Mouse (Mus musculus) neural tube, embryonic 12.5 days (tissue): Measurements from ENCODE around the gene Tbc1d1. TPM values are rescaled to one million over a fixed set of nuclear protein-coding genes. Genes with fewer than 3 reads are reported as not detected.

Source experiments
- ATAC-seq: fragments of 200-750 bp; cut with Nextera tagmentation; 2 replicates; pipeline ENCODE4 v1.8.0; 2017; ENCODE audit warnings: low read depth, mild to moderate bottlenecking, moderate TSS enrichment, moderate library complexity; ENCODE audit not compliant: low FRiP score
- H3K27ac ChIP-seq: fragments of 300-500 bp; sonication (generic); 2 replicates; pipeline ENCODE4 v1.5.1; 2016
- H3K27me3 ChIP-seq: fragments of 300-500 bp; sonication (generic); replicated peaks from 2 replicates; pipeline ENCODE4 v1.6.1; 2016; ENCODE audit warnings: mild to moderate bottlenecking
- H3K36me3 ChIP-seq: fragments of 300-500 bp; sonication (generic); 2 replicates; pipeline ENCODE4 v1.6.1; 2016; ENCODE audit warnings: mild to moderate bottlenecking
- H3K4me1 ChIP-seq: fragments of 300-500 bp; sonication (generic); 2 replicates; pipeline ENCODE4 v1.6.1; 2016
- H3K4me2 ChIP-seq: fragments of 300-500 bp; sonication (generic); replicated peaks from 2 replicates; pipeline ENCODE4 v1.6.1; 2016; ENCODE audit warnings: mild to moderate bottlenecking
- H3K4me3 ChIP-seq: fragments of 300-500 bp; sonication (generic); 2 replicates; pipeline ENCODE4 v1.5.1; 2016
- H3K9ac ChIP-seq: fragments of 300-500 bp; sonication (generic); 2 replicates; pipeline ENCODE4 v1.6.1; 2016; ENCODE audit warnings: mild to moderate bottlenecking
- H3K9me3 ChIP-seq: fragments of 300-500 bp; sonication (generic); 2 replicates; pipeline ENCODE4 v1.6.1; 2016; ENCODE audit warnings: mild to moderate bottlenecking
- WGBS: fragments of 180-500 bp; shearing (Covaris S2); methylation state at CpG from one replicate; pipeline ENCODE4 v1.1.7; 2016; 5-methylcytosine and 5-hydroxymethylcytosine counted together
- polyA plus RNA-seq: library from polyadenylated mRNA; unstranded; fragments of >200 nt; fragmentation: Nextera tagmentation; extraction: Ambion mirVana; gene quantifications from 2 replicates; pipeline ENCODE4 v1.2.1, GENCODE M21; 2016

Tbc1d1 gene
- polyA plus RNA-seq, 1 experiment from 2014 or later = 23.7 TPM

DNA sequence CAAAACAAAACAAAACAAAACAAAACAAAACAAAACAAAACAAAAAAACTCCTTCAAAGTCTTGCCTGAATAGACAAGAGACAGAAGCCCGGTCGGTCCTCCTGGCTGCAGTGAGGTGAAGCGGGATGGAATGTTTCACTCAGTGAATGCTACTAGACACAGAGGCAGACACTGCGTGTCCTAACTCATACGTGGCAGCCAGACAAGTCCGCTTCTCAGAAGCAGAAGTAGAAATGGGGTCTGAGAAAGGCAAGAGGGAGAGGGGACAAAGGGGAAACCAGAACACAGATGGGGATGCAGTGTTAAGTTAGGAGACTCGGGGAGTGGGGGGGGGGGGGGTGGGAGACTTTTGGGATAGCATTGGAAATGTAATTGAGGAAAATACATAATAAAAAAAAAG is 220.4 kb downstream of the Tbc1d1 start:
- no peak for ATAC-seq

DNA sequence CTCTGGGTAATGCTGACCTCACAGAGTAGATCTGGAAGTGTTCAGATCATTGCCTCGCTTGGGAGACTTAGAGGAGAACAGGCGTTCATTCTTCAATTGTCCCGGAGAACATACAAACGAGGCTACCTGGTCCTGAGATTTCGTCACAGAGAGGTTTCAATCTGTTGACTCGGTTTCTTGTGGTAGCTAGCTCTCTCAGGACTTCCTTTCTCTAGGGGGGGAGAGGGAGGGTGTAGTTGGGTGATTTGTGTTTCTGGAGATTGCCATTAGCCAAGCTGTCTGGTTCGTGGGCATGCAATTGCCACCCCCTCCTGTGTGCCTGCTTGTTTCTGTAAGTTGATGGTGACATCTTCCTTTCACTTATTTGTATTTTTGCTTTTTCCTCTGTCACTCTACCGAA is 221.6 kb downstream of the Tbc1d1 start:
- Histone ChIP-seq H3K9ac (no peak overlapping the region), H3K4me1 (peaks cover 10% of the 10 kb centered on the region), H3K4me2 (no peak overlapping the region), H3K27me3 (no peaks in the 10 kb centered on the region), H3K9me3 (no peaks in the 10 kb centered on the region), H3K4me3 (no peak overlapping the region), H3K36me3 (no peaks in the 10 kb centered on the region), H3K27ac (no peak overlapping the region)
- 82% methylated on average over 8 of the region's 8 CpGs for WGBS
- ATAC-seq = no peak

More for the DNA sequence above, 220.4 kb downstream of the Tbc1d1 start:
- no peak overlapping the region for H3K9ac ChIP-seq
- no peak overlapping the region for H3K4me2 ChIP-seq
- no peak overlapping the region for H3K27ac ChIP-seq
- H3K4me1 ChIP-seq = peaks cover 10% of the 10 kb centered on the region
- H3K9me3 ChIP-seq = no peaks in the 10 kb centered on the region
- H3K4me3 ChIP-seq = no peak overlapping the region
- H3K27me3 ChIP-seq = no peaks in the 10 kb centered on the region
- no peaks in the 10 kb centered on the region for H3K36me3 ChIP-seq
- 67% methylated on average over 7 of the region's 7 CpGs for WGBS

DNA sequence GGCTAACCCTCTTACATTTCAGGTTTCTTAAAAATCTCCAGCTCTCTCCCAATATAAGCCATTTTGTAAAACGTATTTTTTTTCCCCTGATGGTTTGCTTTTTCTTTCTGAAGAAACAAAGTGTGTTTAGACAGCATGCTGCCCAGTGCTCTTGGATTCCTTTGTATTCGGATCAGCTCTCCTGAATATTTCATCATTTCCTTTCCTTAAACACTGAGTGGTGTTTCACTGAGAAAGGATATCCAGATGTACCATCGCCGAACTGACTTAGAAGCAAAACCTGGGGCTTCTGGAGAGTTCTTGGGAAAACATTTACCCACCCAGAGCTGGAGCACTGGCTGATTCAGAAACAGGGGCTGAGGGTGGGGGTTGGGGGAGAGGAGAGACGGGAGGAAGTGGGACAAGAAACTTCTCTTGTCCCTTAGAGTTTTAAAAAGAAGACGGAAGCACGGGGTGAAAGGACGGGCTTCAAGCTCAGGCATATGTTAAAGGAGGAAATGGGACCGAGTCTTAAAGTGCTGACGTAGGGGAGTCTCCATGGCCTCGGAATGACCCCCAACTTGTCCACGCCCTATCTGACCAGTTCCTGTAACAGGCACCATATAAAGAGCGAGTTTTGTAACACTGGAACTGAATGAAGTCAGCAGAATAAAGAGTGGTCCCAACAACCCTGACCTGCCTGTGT is 222.6 kb downstream of the Tbc1d1 start:
- no peak overlapping the region for H3K4me2 ChIP-seq
- H3K4me1 ChIP-seq = peaks cover 10% of the 10 kb centered on the region
- no peaks in the 10 kb centered on the region for H3K36me3 ChIP-seq
- WGBS = 56% methylated on average over 13 of the region's 13 CpGs
- no peaks in the 10 kb centered on the region for H3K9me3 ChIP-seq
- H3K9ac ChIP-seq = no peak overlapping the region
- ATAC-seq = no peak
- no peaks in the 10 kb centered on the region for H3K27me3 ChIP-seq
- H3K4me3 ChIP-seq = no peak overlapping the region
- H3K27ac ChIP-seq = no peak overlapping the region

DNA sequence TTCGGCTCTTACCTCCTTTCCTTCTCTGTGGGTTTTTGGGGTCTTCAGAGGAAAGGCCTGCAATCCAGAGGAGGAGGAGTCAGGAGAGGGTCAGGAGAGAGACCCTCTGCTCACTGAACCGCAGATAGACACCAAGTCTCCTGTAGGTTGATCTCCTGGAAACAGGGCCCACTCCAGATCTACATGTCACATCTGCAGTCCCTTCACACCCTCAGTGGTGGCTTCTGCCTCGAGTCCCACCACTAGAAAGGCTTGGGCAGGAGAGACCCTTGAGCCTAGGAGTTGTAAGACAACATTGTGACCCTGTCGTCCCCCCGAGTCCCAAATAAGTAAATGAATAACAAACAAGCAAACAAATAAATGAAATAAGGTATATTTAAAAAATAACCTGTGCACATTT is 223.7 kb downstream of the Tbc1d1 start:
- H3K4me3 ChIP-seq = no peak overlapping the region
- H3K9ac ChIP-seq = no peak overlapping the region
- no peak for ATAC-seq
- no peaks in the 10 kb centered on the region for H3K27me3 ChIP-seq
- H3K4me2 ChIP-seq = no peak overlapping the region
- no peak overlapping the region for H3K27ac ChIP-seq
- no peaks in the 10 kb centered on the region for H3K9me3 ChIP-seq
- H3K4me1 ChIP-seq = peaks cover 10% of the 10 kb centered on the region
- H3K36me3 ChIP-seq = no peaks in the 10 kb centered on the region
- 86% methylated on average over 5 of the region's 5 CpGs for WGBS

DNA sequence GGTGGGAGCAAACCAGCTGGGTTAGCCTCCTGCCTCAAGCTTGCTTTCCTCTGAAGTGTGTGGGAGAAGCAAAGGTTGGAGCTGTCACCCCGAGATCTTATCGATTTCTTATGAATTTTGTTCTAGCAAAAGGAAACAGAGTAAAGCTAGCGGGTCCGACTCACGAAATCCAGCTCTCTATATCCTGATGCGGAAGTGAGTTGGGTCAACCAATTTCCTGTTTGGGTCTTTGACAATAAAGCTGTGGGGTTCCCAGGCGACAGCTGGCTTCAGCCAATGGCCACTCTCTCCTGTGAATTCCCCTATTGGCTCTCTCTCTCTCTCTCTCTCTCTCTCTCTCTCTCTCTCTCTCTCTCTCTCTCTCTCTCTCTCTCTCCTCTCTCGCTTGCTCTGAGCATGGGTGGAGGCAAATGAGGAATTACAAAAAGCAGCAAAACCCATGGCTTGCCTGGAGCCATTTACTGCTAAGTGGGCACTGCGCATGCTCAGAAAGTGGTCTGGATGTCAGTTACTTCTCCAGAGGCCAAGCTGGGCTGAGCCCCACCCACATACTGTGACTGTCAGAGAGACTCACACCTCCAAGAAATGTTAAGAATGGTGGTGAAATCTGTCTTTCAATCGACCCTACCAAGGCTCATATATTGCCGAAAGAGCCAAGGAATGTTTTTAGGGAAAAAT is 224.7 kb downstream of the Tbc1d1 start:
- ATAC-seq = peak; percentile 45; the same call in 1 of the 2 replicates
- H3K9ac ChIP-seq = no peak overlapping the region
- WGBS = 58% methylated on average over 11 of the region's 11 CpGs
- no peak overlapping the region for H3K4me3 ChIP-seq
- H3K4me1 ChIP-seq = peaks cover 10% of the 10 kb centered on the region
- H3K27me3 ChIP-seq = no peaks in the 10 kb centered on the region
- H3K9me3 ChIP-seq = no peaks in the 10 kb centered on the region
- H3K4me2 ChIP-seq = no peak overlapping the region
- no peaks in the 10 kb centered on the region for H3K36me3 ChIP-seq
- H3K27ac ChIP-seq = no peak overlapping the region

DNA sequence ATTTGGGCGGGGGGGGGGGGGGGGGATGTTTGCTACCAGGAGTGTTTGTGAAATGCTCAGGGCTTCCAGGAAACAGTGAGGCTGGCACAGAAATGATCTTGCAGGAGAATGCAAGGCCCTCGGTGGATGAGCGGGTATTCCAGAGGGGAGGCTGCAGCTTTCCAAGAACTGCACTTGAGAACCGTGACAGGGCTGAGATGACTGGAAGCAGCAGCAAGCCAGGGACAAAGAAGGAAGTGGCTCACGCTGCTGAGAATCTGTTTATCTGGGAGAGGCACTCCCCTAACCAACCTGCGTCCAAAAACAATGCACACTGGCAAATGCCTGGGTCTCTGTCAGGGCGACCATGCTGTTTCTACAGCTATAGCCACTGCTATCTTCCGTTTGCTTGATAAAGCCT is 225.4 kb downstream of the Tbc1d1 start:
- Histone ChIP-seq H3K9me3 (no peaks in the 10 kb centered on the region), H3K27me3 (no peaks in the 10 kb centered on the region), H3K4me3 (no peak overlapping the region), H3K4me2 (no peak overlapping the region), H3K36me3 (no peaks in the 10 kb centered on the region), H3K9ac (no peak overlapping the region), H3K4me1 (peaks cover 10% of the 10 kb centered on the region), H3K27ac (no peak overlapping the region)
- 39% methylated on average over 8 of the region's 8 CpGs for WGBS
- ATAC-seq = no peak

DNA sequence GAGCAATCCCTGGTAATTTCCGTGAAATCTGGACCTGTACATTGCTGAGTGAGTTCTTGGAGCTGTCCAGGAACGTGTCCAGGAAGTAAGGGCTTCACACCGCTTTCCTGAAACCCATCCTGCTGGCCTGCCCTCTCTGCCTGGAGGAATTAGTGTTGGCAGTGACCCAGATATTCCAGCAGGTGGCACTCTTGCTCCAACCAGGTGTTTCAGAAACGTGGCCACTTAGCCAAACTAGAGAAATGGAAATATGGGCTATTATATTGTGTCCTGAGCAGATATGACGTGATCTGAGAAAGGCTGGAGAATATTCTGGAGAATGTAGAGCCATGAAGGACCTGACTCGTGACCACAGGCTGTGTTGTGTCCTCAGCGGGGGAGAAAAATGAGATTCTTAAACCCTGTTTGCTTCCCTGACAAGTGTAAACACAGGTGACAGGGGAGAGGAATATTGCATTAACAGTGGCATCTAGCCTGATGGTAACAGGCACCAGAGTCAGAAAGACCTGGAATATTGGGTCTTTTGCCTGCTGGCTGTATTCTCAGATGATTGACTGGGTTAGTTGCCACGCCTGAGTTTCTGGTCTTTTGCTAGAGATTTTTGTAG is 226.4 kb downstream of the Tbc1d1 start:
- no peak overlapping the region for H3K9ac ChIP-seq
- no peaks in the 10 kb centered on the region for H3K9me3 ChIP-seq
- H3K4me2 ChIP-seq = no peak overlapping the region
- H3K4me1 ChIP-seq = peaks cover 10% of the 10 kb centered on the region
- H3K27ac ChIP-seq = no peak overlapping the region
- no peaks in the 10 kb centered on the region for H3K36me3 ChIP-seq
- peak; percentile 28; the same call in 1 of the 2 replicates for ATAC-seq
- H3K27me3 ChIP-seq = no peaks in the 10 kb centered on the region
- WGBS = 24% methylated on average over 8 of the region's 8 CpGs
- no peak overlapping the region for H3K4me3 ChIP-seq

DNA sequence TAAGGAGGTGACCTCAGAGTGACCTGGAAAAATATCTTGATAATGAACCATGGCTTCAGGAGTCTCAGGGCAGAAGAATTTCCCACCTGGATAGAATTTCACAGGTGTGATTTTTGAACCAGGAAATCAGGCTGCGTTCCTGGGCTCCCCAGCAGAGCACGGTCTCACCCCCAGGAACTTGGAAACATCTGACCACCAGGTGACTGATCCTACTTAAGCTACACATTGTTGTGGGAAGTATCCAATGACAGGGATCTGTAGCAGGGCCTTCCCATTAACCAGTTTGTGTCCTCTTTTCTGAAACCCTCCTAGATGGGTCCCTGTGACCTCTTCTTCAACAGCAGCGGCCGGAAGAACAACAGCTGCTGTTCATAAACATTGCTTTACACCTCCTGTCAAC is 227.1 kb downstream of the Tbc1d1 start:
- H3K9me3 ChIP-seq = no peaks in the 10 kb centered on the region
- H3K4me3 ChIP-seq = no peak overlapping the region
- no peak overlapping the region for H3K4me2 ChIP-seq
- no peak overlapping the region for H3K9ac ChIP-seq
- WGBS = 73% methylated on average over 4 of the region's 4 CpGs
- no peaks in the 10 kb centered on the region for H3K36me3 ChIP-seq
- no peak for ATAC-seq
- H3K27me3 ChIP-seq = no peaks in the 10 kb centered on the region
- H3K4me1 ChIP-seq = peaks cover 6% of the 10 kb centered on the region; the same call in 1 of the 2 replicates
- no peak overlapping the region for H3K27ac ChIP-seq

DNA sequence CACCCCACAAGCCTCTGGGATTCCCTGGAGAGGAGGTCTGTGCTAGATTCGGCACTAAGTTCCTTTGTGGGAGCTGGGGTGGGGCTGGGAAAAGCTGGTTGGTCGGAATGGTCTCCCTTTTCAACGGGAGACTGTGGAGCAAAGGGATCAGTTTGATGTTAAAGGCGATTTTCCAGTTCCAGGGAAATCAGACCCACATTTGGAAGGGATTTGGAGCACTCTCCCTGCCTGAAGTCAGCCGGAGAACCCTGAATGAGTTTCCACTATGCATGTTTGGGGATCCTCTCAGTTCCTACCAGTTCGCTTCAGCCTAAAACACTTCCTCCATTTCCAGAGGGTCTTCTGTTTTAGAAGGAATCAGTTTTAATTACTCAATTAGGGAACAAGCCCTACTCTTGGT is 228.4 kb downstream of the Tbc1d1 start:
- Histone ChIP-seq H3K9me3 (no peaks in the 10 kb centered on the region), H3K4me2 (no peak overlapping the region), H3K27ac (no peak overlapping the region), H3K4me3 (no peak overlapping the region), H3K9ac (no peak overlapping the region), H3K4me1 (peaks cover 15% of the 10 kb centered on the region), H3K27me3 (0 out of 2 replicates have a peak, but pooled peaks cover 3% of the 10 kb centered on the region), H3K36me3 (no peaks in the 10 kb centered on the region)
- WGBS = 76% methylated on average over 6 of the region's 6 CpGs
- ATAC-seq = no peak

DNA sequence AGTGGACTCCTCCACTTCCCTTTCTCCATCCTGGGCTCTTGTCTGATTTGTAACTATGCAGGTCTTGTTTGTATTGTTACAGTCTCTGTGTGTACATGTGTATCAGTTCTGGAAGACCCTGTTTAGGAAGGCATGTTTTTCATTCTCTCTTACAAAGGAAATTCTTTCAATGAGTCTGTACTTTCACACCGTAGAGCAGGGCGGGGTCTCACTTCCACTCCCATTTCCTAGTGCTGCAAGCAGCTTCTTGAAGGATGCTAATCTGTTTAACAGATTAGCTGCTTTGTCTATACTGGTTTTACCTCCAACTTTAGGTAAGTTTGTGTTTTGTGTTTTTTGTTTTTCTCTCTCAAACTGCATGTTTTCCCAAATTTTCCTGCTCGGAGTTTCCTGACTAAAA is 230.9 kb downstream of the Tbc1d1 start:
- ATAC-seq = no peak
- WGBS = 85% methylated on average over 3 of the region's 3 CpGs
- no peak overlapping the region for H3K9ac ChIP-seq

DNA sequence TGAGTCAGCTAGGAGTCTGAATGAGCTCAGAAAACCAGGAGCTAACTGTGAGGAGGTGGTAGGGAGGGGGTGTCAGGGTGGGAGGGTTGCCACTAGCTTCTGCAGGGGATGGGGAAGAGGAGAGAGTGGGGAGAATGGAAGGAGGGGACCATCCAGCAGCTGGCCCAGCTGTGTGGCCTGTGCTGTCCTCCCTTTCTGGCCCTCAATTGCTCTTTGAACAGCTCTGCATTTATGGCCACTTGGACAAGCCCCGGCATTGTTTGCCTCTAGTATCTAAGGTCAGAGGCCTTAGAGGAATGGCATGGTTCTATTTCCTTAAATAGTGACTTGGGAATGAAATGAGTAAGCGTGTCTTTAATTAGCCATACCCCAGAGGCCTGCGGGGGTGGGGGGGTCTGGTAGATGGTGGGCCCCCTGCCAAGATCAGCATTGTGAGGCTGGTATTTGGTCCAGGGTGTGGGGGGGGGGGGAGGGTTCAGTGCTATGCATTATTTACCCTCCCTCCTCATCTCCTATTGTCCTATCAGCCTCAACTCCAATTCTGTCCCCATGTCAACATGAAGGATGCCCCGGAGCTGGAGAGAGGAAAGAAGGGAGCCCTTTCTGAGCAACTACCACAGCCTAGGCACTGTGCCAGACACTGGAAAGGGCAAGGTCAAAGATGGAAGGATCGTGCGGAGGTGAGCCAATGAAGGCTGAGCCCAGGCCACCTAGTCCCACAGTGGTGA is 233.3 kb downstream of the Tbc1d1 start:
- ATAC-seq = peak; percentile 73
- WGBS = 5% methylated on average over 6 of the region's 6 CpGs
- Histone ChIP-seq H3K9ac (no peak overlapping the region), H3K4me2 (0 out of 2 replicates have a peak overlapping the region, but pooled peaks have one; percentile 16), H3K27ac (no peak overlapping the region), H3K27me3 (0 out of 2 replicates have a peak, but pooled peaks cover 8% of the 10 kb centered on the region), H3K4me1 (peaks cover 16% of the 10 kb centered on the region), H3K9me3 (no peaks in the 10 kb centered on the region), H3K4me3 (no peak overlapping the region), H3K36me3 (no peaks in the 10 kb centered on the region)

More for the DNA sequence above, 230.9 kb downstream of the Tbc1d1 start:
- Histone ChIP-seq H3K4me3 (no peak overlapping the region), H3K9me3 (no peaks in the 10 kb centered on the region), H3K4me1 (peaks cover 16% of the 10 kb centered on the region), H3K4me2 (no peak overlapping the region), H3K27ac (no peak overlapping the region), H3K27me3 (0 out of 2 replicates have a peak, but pooled peaks cover 3% of the 10 kb centered on the region), H3K36me3 (no peaks in the 10 kb centered on the region)

DNA sequence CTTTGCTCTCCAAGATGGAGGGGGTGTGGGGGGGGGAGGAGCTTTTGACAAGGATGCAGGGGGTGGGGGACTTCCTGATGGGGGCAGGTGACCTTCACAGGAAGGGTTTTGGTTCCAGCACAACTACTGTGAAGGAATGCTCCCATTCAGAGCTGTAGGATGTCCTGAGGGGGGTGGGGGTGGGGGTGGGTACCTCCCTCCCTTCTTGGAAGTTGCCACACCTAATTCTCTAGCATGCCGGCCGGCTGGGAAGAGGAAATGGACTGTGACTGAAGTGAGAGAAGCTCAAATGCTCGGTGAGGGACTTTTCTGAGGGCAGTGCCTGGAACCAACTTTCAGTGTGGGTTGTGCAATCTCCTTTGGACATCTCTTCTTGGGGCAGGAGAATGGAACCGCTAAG is 235.2 kb downstream of the Tbc1d1 start:
- no peaks in the 10 kb centered on the region for H3K36me3 ChIP-seq
- peaks cover 16% of the 10 kb centered on the region for H3K4me1 ChIP-seq
- no peak for ATAC-seq
- 59% methylated on average over 4 of the region's 4 CpGs for WGBS
- H3K27me3 ChIP-seq = 0 out of 2 replicates have a peak, but pooled peaks cover 8% of the 10 kb centered on the region
- H3K4me3 ChIP-seq = no peak overlapping the region
- H3K4me2 ChIP-seq = no peak overlapping the region
- no peaks in the 10 kb centered on the region for H3K9me3 ChIP-seq
- H3K27ac ChIP-seq = no peak overlapping the region
- H3K9ac ChIP-seq = no peak overlapping the region
